Mouse (Mus musculus) heart, embryonic 11.5 days (tissue): ENCODE measurements around the gene Igsf8. TPM values are rescaled to one million over a fixed set of nuclear protein-coding genes. Genes with fewer than 3 reads are reported as not detected.
"Not testable (repeated sequence)": the region's sequence is repeated elsewhere in the genome, so short reads cannot be mapped to it uniquely, and the experiment has no call there.

Source experiments
- ATAC-seq: fragments of 200-750 bp; cut with Nextera tagmentation; replicated peaks from 2 replicates; pipeline ENCODE4 v1.8.0; 2017; ENCODE audit warnings: moderate library complexity; ENCODE audit not compliant: insufficient number of reproducible peaks, low FRiP score, low TSS enrichment
- H3K27ac ChIP-seq: fragments of 300-500 bp; sonication (generic); 2 replicates; pipeline ENCODE4 v1.5.1; 2014; ENCODE audit warnings: mild to moderate bottlenecking, low read depth, low read length
- H3K27me3 ChIP-seq: fragments of 300-500 bp; sonication (generic); 2 replicates; pipeline ENCODE4 v1.6.1; 2014; ENCODE audit warnings: mild to moderate bottlenecking, low read length, mixed read lengths; ENCODE audit not compliant: control insufficient read depth, insufficient read depth
- H3K36me3 ChIP-seq: fragments of 300-500 bp; sonication (generic); 2 replicates; pipeline ENCODE4 v1.6.1; 2014; ENCODE audit warnings: mild to moderate bottlenecking, low read length, moderate library complexity, mixed read lengths; ENCODE audit not compliant: control insufficient read depth, insufficient read depth
- H3K4me1 ChIP-seq: fragments of 300-500 bp; sonication (generic); 2 replicates; pipeline ENCODE4 v1.6.1; 2014; ENCODE audit warnings: low read length; ENCODE audit not compliant: control insufficient read depth, insufficient read depth
- H3K4me2 ChIP-seq: fragments of 300-500 bp; sonication (generic); 2 replicates; pipeline ENCODE4 v1.6.1; 2014; ENCODE audit warnings: mild to moderate bottlenecking, moderate library complexity
- H3K4me3 ChIP-seq: fragments of 300-500 bp; sonication (generic); 2 replicates; pipeline ENCODE4 v1.5.1; 2014; ENCODE audit warnings: low read depth, low read length
- H3K9ac ChIP-seq: fragments of 300-500 bp; sonication (generic); 2 replicates; pipeline ENCODE4 v1.6.1; 2014; ENCODE audit warnings: mild to moderate bottlenecking, low read depth, low read length, moderate library complexity
- H3K9me3 ChIP-seq: fragments of 300-500 bp; sonication (generic); replicated peaks from 2 replicates; pipeline ENCODE4 v1.6.1; 2016; ENCODE audit warnings: low read length; ENCODE audit not compliant: control insufficient read depth
- WGBS: fragments of 180-500 bp; shearing (Covaris S2); extraction: QIAGEN DNeasy Blood & Tissue Kit; methylation state at CpG from one replicate; pipeline ENCODE4 v1.1.7; 2014; ENCODE audit not compliant: insufficient replicate concordance; 5-methylcytosine and 5-hydroxymethylcytosine counted together
- polyA plus RNA-seq: library from polyadenylated mRNA; unstranded; fragments of >200 nt; fragmentation: Nextera tagmentation; extraction: Ambion mirVana; gene quantifications from 2 replicates; pipeline ENCODE4 v1.2.1, GENCODE M21; 2014

The Igsf8 gene
- polyA plus RNA-seq, 1 experiment from 2014 or later, result 22.8 TPM

DNA sequence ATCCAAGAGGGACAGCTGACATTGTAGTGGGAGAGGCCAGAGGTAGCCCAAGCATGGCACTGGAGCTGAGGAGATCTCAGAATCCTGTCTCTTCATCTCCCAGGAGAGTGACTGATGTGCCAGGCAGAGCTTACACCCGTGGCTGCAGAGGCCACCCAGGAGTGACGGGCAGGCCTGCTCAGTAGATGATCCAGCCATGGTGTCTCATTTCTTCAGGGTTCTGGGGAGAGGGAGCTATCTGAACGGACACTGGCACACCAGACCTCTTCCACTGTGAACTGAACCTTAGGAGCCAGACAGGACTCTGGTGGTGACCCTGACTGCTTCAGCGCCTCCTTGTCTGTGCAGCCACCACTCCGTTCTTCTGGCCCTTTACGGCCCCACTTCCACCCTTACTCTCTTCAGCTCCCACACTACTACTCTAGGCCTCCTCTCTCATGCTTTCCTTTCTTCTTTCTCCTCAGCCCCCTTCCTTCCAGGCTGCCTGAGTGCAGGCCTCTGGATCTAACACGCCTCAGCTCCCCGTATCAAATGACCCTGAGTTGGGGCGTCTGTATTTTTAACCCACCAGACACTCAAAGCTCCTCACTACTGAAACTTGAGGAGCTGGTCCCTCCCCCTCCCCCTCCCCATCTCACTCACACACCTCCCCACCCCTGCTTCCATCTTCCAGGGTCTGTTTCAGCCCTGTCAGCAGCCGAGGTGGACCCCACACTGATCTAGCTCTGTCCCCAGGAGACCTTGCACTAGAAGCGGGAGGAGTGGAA, 40.0 kb upstream of the Igsf8 start:
- Histone ChIP-seq H3K27me3 (no peaks in the 10 kb centered on the region), H3K27ac (peak overlapping the region; percentile 91), H3K4me2 (no peak overlapping the region), H3K36me3 (no peaks in the 10 kb centered on the region), H3K9me3 (no peaks in the 10 kb centered on the region), H3K9ac (peak overlapping the region; percentile 54), H3K4me1 (peaks cover 50% of the 10 kb centered on the region), H3K4me3 (no peak overlapping the region)
- WGBS, result 27% methylated on average over 11 of the region's 11 CpGs
- no peak for ATAC-seq

DNA sequence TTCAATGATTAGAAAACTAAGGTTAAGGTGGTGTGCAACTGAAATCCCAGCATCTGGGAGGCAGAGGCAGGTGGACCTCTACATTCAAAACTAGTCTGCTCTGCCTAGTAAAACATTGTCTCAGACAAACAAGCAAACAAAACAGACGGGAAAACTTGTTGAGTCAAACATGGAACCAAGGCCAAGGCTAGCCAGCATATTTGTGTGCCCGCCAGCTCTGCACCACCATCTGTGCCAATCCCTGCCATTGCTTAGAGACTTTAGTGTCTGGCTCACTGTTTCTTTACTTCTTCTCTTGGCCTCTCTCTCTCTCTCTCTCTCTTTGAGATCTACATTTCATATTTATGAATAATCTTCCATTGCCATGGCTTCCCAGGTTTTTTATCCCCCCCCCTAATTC, 33.2 kb upstream of the Igsf8 start:
- WGBS, result 78% methylated on average over 2 of the region's 2 CpGs
- Histone ChIP-seq H3K4me3 (no peak overlapping the region), H3K4me2 (no peak overlapping the region), H3K36me3 (no peaks in the 10 kb centered on the region), H3K27ac (no peak overlapping the region), H3K27me3 (no peaks in the 10 kb centered on the region), H3K9me3 (no peaks in the 10 kb centered on the region), H3K4me1 (peaks cover 15% of the 10 kb centered on the region), H3K9ac (no peak overlapping the region)
- no peak for ATAC-seq

DNA sequence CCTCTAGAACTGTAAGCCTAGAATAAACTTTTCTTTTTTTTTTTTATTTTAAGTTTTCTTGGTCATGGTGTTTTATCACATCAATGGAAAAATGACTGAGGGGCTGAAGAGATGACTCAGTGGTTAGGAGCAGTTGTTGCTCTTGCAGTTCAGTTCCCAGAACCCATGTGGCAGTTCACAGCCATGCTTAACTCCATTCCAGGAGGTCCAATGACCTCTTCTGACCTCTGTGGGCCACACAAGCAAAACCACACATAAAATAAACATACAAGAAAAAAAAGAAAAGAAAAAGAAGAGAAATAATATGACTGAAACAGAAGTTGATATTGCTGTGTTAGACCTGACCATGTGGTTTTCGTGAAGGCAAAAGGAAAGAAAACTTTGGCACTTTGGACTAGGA, 32.2 kb upstream of the Igsf8 start:
- Histone ChIP-seq H3K4me1 (peaks cover 11% of the 10 kb centered on the region), H3K36me3 (no peaks in the 10 kb centered on the region), H3K4me2 (no peak overlapping the region), H3K9me3 (no peaks in the 10 kb centered on the region), H3K27me3 (no peaks in the 10 kb centered on the region), H3K4me3 (no peak overlapping the region), H3K27ac (no peak overlapping the region), H3K9ac (no peak overlapping the region)
- WGBS, result 87% methylated on average over 1 of the region's 1 CpGs
- ATAC-seq, result no peak

DNA sequence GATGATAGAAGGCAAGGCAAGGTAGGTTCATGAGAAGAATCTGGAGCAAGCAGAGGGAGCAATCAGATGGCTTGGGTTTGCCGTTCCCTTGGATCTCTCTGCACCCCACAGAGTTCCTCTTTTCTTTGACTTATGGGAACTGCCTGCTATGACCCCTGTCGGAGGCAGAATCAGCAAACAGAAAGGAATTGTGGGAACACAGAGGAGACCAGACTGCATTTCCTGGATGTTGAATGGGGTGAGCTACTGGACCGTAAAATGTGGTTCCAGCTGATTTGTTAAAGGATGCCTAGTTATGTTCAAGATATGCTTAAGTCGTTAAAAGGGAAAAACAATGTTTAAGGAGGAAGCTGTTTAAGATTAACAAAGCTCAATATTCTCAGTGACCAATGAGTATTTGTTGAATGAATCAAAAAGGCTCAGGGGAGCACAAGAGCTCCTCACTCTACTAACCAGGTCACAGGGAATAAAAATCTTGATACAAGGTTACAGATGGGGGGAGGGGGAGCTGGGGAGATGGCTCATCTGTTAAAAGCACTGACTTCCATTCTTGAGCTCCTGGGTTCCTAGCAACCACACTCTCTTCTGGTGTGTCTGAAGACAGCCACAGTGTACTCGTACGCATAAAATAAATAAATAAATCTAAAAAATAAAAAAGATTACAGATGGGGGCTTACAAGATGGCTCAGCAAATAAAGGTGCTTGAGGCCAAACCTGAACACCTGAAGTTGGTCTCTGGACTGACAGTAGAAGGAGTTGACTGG, 20.3 kb upstream of the Igsf8 start:
- 67% methylated on average over 6 of the region's 6 CpGs for WGBS
- H3K4me2 ChIP-seq, result no peak overlapping the region
- H3K9ac ChIP-seq, result no peak overlapping the region
- H3K9me3 ChIP-seq, result no peaks in the 10 kb centered on the region
- H3K4me3 ChIP-seq, result no peak overlapping the region
- ATAC-seq, result no peak
- H3K36me3 ChIP-seq, result no peaks in the 10 kb centered on the region
- H3K4me1 ChIP-seq, result peaks cover 20% of the 10 kb centered on the region
- peak overlapping the region; percentile 84; the same call in 1 of the 2 replicates for H3K27ac ChIP-seq
- 0 out of 2 replicates have a peak, but pooled peaks cover 3% of the 10 kb centered on the region for H3K27me3 ChIP-seq

DNA sequence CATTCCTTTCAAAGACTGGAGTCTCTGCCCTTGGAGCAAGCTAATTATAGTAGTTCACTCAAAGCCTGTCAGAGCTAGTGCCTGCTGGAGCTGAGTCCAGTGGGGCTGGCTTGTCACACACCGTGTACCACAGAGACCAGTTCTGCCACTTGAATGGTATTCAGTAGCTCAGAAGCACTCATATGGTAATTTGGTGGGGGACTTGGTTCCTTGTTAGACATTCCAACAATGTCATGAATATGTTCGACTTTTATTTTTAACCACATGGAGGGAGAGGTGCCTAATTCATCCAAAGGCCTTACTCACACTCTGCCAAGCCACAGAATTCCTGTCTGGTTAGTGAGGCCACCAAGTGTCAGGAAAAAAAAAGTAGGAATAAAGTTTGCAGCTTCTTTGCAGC, 19.0 kb upstream of the Igsf8 start:
- no peaks in the 10 kb centered on the region for H3K36me3 ChIP-seq
- no peak overlapping the region for H3K4me2 ChIP-seq
- no peak overlapping the region for H3K9ac ChIP-seq
- peak overlapping the region; percentile 84 for H3K27ac ChIP-seq
- H3K27me3 ChIP-seq, result 0 out of 2 replicates have a peak, but pooled peaks cover 5% of the 10 kb centered on the region
- WGBS, result 40% methylated on average over 2 of the region's 2 CpGs
- ATAC-seq, result peak; percentile 55; the same call in 1 of the 2 replicates
- no peaks in the 10 kb centered on the region for H3K9me3 ChIP-seq
- H3K4me3 ChIP-seq, result no peak overlapping the region
- H3K4me1 ChIP-seq, result peaks cover 20% of the 10 kb centered on the region

DNA sequence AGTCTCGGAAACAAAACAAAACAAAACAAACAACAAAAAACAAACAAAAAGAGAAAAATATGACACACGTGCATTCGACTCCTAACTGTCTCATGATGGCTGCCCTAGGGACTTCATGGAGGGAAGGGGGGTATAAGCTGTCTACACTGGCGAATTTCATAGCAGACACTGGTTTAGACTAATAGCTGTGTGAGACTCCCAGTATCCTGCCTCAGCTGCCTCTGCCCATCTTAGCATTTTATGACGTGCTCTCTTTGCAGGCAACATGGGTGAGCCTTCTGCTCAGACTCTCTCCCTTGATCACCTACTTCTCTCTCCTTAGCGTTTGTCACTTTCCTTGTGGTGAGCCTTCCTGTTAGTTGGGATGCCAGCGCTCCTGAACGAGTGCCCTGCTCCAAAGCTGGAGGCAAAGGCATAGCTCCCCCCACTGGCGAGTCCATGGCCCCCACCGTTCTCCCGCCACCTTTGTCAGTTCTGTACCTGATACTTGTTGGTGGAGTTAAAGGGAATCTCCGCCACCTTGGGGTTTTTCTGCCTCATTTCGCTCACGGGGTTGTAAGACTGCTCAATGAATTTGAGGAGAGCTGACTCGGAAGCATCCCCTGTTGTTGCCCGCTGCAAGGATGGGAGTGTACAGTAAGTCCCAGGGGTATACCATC, 17.8 kb upstream of the Igsf8 start:
- H3K36me3 ChIP-seq, result no peaks in the 10 kb centered on the region
- no peak for ATAC-seq
- 22% methylated on average over 16 of the region's 16 CpGs for whole genome bisulfite sequencing
- peak overlapping the region; percentile 46; the same call in 1 of the 2 replicates for H3K9ac ChIP-seq
- H3K9me3 ChIP-seq, result no peaks in the 10 kb centered on the region
- peak overlapping the region; percentile 84; the same call in 1 of the 2 replicates for H3K27ac ChIP-seq
- H3K4me1 ChIP-seq, result peaks cover 20% of the 10 kb centered on the region
- peak overlapping the region; percentile 23 for H3K4me3 ChIP-seq
- H3K27me3 ChIP-seq, result 0 out of 2 replicates have a peak, but pooled peaks cover 5% of the 10 kb centered on the region
- peak overlapping the region; percentile 56 for H3K4me2 ChIP-seq

DNA sequence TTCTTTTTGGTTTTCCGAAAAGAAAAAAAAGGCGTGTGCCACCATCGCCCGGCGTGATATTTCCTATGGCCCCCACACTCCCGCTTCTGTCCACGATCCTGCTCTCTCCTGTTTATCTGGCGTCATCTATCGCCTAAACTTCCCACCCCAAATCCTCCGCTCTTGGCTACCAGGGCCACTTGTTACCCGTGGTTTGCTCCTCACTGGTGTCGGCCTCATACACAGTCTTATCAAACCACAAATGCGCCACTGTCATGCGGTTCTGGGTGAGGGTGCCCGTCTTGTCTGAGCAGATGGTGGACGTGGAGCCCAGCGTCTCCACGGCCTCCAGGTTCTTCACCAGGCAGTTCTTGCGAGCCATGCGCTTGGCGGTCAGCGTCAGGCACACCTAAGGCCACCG, 16.8 kb upstream of the Igsf8 start:
- 26% methylated on average over 23 of the region's 23 CpGs for WGBS
- H3K4me1 ChIP-seq, result peaks cover 20% of the 10 kb centered on the region
- ATAC-seq, H3K27me3 ChIP-seq, H3K9me3 ChIP-seq, H3K36me3 ChIP-seq, H3K27ac ChIP-seq: not testable (repeated sequence)
- 0 out of 2 replicates have a peak overlapping the region, but pooled peaks have one; percentile 10 for H3K9ac ChIP-seq
- peak overlapping the region; percentile 56 for H3K4me2 ChIP-seq
- peak overlapping the region; percentile 23; the same call in 1 of the 2 replicates for H3K4me3 ChIP-seq

DNA sequence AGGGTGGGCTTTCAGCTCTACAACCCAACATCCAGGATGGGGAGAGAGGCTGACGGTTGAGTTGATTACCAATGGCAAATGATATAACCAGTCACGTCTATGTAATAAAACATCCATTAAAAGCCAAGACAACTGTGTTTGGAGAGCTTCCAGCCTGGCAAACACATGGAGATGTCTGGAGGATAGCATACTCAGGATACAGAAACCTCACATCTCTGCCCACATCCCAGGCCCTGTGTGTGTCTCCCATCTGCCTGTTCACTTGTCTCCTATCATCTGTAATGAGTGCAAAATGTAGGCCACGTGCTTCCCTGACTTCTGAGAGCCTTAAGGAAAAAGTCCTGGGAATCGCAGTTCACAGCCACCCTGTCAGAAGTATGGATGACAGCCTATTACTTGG, 14.2 kb upstream of the Igsf8 start:
- no peak for ATAC-seq
- H3K4me3 ChIP-seq, result no peak overlapping the region
- H3K9me3 ChIP-seq, result no peaks in the 10 kb centered on the region
- H3K27me3 ChIP-seq, result 0 out of 2 replicates have a peak, but pooled peaks cover 5% of the 10 kb centered on the region
- H3K4me2 ChIP-seq, result no peak overlapping the region
- WGBS, result 67% methylated on average over 4 of the region's 4 CpGs
- H3K27ac ChIP-seq, result no peak overlapping the region
- H3K4me1 ChIP-seq, result peaks cover 20% of the 10 kb centered on the region
- H3K9ac ChIP-seq, result no peak overlapping the region
- H3K36me3 ChIP-seq, result no peaks in the 10 kb centered on the region
